Mouse (Mus musculus) c-Kit-positive CD71-positive TER-119-positive erythroid progenitor cells, embryonic 14.5 days (primary cell): ENCODE data around the gene Cacng4.
A peak's percentile ranks its signal among the peaks of the same experiment; 100 is the strongest.

Experiments used
- DNase-seq: peaks from one replicate; pipeline ENCODE4 v3.0.0-alpha.2; 2013; ENCODE audit warnings: low spot score

Gene Cacng4

GRCm38 (mm10) chr11:107716332-107716938, 77.9 kb downstream of the Cacng4 start, which contains the start of gene Cacng1:
Gene Cacng1, minus strand, starts transcription at chr11:107716522.
- no peak for DNase-seq

DNA sequence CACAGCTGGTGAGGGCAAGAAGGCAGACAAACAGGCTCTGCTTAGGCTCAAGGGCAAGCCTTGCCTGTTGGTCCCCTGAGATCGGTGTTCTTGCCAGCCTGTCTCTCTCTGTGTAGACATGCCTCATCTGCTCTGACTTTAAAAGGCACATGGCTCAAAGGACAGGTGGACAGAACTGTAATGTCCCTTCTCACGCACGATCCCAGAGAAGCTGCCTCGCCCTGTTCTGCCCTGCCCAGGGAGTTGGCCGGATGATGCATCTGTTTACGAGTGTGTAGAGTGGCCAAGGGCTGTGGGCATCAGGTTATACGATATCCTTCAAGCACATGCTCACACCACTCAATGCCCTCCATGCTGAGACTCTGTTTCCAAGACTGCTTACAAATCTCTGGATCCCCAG, 80.0 kb downstream of the Cacng4 start:
- no peak for DNase-seq

DNA sequence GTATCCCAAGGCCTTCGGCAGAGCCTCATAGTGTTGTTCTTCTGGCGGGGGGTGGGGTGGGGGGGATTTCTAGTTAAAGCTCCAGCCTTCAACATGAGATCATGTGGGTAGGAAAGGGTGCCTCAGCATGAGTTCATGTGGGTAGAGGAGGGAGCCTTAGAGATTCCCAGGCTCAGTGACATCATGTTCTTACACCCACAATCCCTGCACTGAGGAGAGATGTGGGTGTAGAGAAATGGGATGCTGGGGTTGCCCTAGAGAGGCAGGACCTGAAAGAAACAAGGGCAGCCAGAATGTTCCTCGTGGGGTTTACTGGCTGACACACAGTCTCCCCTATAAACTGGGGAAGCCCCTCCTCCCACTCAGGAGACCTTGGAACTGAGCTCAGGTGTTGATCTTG, 84.0 kb downstream of the Cacng4 start:
- no peak for DNase-seq

DNA sequence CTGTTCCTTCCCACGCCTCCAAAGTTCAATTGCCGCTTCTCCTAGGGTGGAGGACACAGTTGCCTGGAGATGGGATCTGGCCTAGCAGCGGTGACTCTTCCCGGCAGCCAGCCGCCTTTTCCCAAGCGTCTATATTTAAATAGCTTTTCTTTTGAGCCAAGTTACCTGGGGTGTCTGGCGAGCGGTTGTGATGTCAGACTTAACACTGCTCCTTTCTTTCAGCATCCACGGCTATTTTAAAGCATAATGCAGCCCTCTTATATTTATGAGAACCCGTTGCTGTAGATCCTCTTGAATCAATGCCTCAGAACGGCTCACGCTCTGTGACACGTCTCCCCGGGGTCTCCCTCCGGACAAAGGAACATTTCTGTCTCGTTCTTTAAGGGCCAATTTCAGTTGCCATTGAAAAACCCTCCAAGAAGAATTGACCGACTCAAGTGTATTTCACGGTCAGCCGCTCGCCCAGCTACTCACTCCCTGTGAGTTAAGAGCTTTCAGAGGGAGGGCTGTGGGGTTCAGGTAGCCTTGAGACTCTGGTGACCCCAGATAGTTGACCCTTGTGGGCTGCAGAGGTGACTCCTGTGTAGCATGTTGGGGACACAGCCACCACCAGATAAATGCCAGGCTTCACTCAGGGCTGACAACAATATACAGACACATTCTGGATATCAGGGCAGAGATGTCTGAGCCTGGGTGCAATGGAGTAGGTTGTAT, 86.3 kb downstream of the Cacng4 start:
- no peak for DNase-seq

- DNase-seq, result no peak
These were observed 88.8 kb downstream of the Cacng4 start for GRCm38 (mm10) chr11:107705476-107706074.

GRCm38 (mm10) chr11:107705060-107705459, 89.3 kb downstream of the Cacng4 start:
- DNase-seq, result no peak

- DNase-seq, result no peak
These were observed 90.9 kb downstream of the Cacng4 start for GRCm38 (mm10) chr11:107703272-107704134.

DNA sequence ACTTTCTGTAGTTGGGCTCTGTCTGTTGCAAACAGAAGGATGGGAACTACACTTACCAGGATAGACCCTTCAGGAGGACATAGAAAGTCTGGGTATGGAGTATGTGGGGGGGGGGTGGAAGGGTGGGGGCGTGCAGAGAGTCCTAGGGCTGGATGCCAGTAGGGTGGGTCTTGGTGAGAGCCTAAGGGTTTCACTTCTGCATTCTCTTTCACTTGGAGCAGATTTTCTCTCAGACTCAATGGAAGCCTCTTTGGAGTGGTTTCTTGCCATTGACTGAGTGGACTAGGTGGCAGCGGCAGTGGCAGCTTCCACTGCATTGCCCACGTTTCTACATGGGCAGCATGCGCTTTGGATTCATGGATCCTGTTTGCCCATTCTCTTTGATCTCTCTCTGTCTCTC, 94.4 kb downstream of the Cacng4 start:
- no peak for DNase-seq

GRCm38 (mm10) chr11:107693338-107693737, 101.0 kb downstream of the Cacng4 start:
- peak; percentile 3 for DNase-seq

GRCm38 (mm10) chr11:107691569-107691968, 102.8 kb downstream of the Cacng4 start:
- no peak for DNase-seq

DNA sequence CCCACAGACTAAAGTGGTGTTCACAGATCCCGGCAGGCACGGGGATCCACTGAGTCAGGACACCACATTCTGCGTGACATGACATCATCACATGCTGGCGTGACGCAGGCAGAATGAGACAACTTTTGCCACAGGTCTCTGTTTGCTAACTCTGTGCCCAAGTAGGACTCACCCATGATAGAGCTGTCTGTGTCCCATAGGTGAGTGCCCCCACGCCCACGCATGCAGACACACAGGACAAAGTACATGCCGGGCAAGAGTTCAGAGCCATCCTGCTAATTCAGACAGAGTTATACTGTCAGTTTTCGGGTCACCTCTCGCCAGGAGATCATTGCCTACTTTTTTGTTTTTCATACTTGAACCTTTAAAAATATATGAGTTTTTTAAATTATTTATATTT, 105.9 kb downstream of the Cacng4 start:
- no peak for DNase-seq

DNA sequence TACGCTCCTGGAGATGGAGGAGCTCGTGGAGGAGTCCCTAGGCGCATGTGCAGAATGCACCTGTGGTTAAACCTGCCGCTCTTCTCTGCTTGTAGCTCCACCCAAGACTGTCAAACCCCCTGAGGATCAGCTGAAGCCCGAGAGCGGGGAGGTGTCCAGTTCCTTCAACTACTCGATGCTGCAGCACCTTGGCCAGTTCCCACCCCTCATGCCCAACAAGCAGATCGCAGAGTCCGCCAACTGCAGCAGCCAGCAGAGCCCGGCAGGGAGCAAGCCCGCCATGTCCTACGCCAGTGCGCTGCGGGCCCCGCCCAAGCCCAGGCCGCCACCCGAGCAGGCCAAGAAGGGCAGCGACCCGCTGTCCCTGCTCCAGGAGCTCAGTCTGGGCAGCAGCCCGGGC, 108.1 kb downstream of the Cacng4 start:
- DNase-seq, result no peak

DNA sequence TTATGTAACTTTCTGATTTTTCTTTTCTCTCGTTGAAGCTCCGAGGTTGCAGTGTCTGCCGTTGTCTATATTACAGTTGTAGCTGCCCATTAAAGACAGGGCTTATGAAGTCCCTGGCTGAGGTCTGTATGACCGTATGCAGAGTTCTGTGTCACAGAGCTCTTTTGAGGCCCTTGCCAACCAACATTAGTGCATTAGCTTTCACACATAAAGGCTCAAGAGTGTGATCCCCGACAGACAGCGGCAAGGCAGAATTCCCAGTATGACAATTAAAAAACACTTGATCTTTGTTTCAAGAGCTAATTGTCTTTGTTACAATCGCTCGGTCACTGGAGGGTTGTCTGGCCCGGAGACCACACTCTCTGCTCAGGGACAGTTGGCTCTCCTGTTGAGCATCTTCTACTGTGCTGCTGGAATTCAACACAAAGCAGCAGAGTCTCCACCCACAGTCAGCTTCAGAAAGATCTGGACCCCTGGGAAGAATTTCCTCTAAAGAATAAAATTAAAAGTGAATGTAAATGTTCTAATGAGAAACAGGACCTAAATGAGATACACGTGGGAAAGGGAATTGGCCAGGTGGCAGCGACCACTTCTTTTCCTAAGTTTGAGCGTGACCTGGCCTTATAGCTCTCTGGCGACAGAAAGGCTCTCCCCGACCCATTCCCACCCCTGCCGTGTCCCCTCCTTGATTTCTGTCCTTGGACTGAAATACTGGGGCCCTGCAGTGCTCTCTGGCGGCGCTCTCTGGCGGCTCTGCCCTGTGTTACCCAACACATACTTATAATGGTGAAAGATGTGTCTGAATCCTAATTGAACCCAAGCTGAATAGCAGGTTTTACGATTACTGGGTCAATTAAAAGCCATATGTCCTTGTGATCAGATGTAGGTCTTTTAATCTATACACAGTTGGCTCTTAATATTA, 110.6 kb downstream of the Cacng4 start:
- no peak for DNase-seq

DNA sequence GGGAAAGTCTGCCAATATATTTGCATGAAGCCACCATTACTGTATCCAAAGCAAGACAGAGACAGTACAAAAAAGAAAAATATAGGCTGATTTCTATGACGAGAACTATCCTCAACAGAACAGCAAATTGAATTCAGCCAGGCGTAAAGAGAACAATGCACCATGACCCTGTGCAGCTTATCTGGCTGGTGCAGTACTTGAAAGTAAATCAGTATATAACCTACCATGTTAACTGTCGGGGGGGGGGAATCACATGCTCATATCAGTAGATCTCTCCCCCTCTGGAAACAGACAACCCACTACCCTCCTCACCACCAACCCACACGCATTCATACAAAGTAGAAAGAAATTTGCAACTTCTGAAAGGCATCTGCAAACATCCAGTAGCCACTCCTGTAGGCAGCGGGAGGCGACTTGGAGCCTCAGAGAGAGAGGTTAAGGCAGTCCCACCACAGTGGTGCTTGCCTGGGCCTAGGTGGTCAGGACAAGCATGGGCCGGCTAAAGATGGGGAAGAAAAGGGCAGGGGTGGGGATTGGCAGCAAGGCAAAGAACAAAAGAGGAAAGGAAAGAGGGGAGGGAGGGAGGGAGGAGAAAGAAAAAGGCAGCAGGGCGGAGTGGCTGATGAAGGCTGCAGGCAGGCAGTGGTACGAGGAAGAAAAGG, 111.5 kb downstream of the Cacng4 start:
- no peak for DNase-seq
